Mouse (Mus musculus): ENCODE data around the gene Ppox.
"Not testable (repeated sequence)": the region's sequence is repeated elsewhere in the genome, so short reads cannot be mapped to it uniquely, and the experiment has no call there.

Gene Ppox

GRCm38 (mm10) chr1:171280916-171281527 is at the start of gene Ppox:
TSS of gene Ppox (minus strand) at chr1:171281186.
- peak; percentile 88 for DNase-seq

- DNase-seq, result no peak
Measured at GRCm38 (mm10) chr1:171330216-171330560, 49.2 kb upstream of the Ppox start.

- peak; percentile 41 for DNase-seq
Measured at GRCm38 (mm10) chr1:171329433-171330215, 48.6 kb upstream of the Ppox start.

- DNase-seq, result peak; percentile 92
Measured at GRCm38 (mm10) chr1:171328839-171329432, 48.0 kb upstream of the Ppox start, which contains the start of gene Dedd. TSS of gene Dedd (plus strand) at chr1:171329145.

GRCm38 (mm10) chr1:171328244-171328643 is 47.3 kb upstream of the Ppox start:
- no peak for DNase-seq

GRCm38 (mm10) chr1:171326588-171326987 is 45.6 kb upstream of the Ppox start:
- not testable (repeated sequence) for DNase-seq

- DNase-seq, result no peak
Measured at GRCm38 (mm10) chr1:171325571-171325970, 44.6 kb upstream of the Ppox start.

- DNase-seq, result no peak
Measured at GRCm38 (mm10) chr1:171322012-171322411, 41.0 kb upstream of the Ppox start.

GRCm38 (mm10) chr1:171321415-171321814 is 40.4 kb upstream of the Ppox start:
- peak; percentile 18 for DNase-seq

- DNase-seq, result no peak
Measured at GRCm38 (mm10) chr1:171320151-171320550, 39.2 kb upstream of the Ppox start.

- no peak for DNase-seq
Measured at GRCm38 (mm10) chr1:171319748-171320147, 38.8 kb upstream of the Ppox start.

- DNase-seq, result no peak
Measured at GRCm38 (mm10) chr1:171309321-171309720, 28.3 kb upstream of the Ppox start.

- not testable (repeated sequence) for DNase-seq
Measured at GRCm38 (mm10) chr1:171306157-171306556, 25.2 kb upstream of the Ppox start.

- no peak for DNase-seq
Measured at GRCm38 (mm10) chr1:171298226-171298625, 17.2 kb upstream of the Ppox start.

GRCm38 (mm10) chr1:171295063-171295402 is 14.0 kb upstream of the Ppox start:
- DNase-seq, result no peak

GRCm38 (mm10) chr1:171294298-171295062 is 13.5 kb upstream of the Ppox start, which contains the start of gene Ufc1:
TSS of gene Ufc1 (minus strand) at chr1:171295024.
- DNase-seq, result peak; percentile 85

GRCm38 (mm10) chr1:171293906-171294297 is 12.9 kb upstream of the Ppox start:
- DNase-seq, result no peak

GRCm38 (mm10) chr1:171293351-171293750 is 12.4 kb upstream of the Ppox start:
- no peak for DNase-seq

- DNase-seq, result no peak
Measured at GRCm38 (mm10) chr1:171288328-171288727, 7.3 kb upstream of the Ppox start.

GRCm38 (mm10) chr1:171287136-171288081 is 6.4 kb upstream of the Ppox start, which contains the start of gene Usp21:
TSS of gene Usp21 (minus strand) at chr1:171287991.
- peak; percentile 92 for DNase-seq

GRCm38 (mm10) chr1:171286517-171286916 is 5.5 kb upstream of the Ppox start:
- DNase-seq, result no peak
